Mouse (Mus musculus): ENCODE measurements around the gene Fbxl2.

Gene Fbxl2

DNA sequence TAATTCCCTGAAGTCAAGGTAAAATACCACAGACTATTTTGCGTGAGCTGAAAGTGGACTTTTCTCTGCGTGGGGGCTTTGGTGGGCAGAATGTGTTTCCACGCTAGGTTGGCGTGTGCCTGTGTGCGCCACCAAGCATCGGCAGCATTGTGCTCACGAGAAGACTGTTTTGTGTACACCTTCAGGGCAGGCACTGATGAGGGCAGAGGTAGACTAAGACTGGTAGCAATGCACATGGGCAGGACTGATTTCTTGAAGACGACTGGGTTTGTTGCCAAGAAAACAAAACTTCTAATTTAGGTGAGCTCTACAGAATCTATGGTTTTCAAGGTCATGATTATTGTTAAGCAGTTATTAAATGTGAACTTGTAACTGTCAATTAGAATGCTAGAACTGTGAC is 76.6 kb downstream of the Fbxl2 start:
- no peak for DNase-seq

DNA sequence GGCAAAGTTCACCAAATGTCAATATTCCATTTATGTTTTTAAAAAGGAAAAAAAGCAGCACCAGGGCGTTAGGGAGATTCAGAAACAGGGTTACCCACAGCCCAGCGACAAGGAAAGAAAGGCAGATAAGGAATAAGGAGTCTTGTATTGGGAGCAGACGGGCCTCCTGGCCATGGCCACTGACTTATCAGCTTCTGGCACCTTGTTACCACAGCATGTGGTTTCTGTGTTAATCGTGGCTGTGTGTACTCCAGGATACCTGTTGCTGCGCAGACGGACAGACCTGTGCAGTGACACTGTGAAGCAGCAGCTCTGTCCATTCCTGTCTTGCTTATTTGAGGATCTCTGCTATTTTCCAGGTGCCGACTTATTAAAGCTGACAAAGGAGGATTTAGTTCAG is 77.0 kb downstream of the Fbxl2 start:
- no peak for DNase-seq

DNA sequence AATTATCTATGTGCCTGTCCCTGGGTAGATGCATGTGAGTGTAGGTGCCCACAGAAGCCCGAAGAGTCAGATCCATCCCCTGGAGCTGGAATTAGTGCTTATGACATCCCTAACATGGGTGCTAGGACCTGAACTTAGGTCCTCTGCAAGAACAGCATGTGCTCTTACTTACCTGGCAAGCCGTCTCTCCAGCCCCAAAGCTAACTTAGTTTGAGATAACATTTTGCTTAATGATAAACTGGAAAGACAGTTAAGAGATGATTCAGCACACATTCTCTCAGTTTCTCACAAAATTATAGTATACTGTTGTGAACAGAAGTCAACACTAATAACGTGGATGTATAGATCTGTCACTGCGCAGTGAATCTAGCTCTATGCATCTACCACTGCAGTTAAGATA is 79.2 kb downstream of the Fbxl2 start:
- DNase-seq, result no peak

DNA sequence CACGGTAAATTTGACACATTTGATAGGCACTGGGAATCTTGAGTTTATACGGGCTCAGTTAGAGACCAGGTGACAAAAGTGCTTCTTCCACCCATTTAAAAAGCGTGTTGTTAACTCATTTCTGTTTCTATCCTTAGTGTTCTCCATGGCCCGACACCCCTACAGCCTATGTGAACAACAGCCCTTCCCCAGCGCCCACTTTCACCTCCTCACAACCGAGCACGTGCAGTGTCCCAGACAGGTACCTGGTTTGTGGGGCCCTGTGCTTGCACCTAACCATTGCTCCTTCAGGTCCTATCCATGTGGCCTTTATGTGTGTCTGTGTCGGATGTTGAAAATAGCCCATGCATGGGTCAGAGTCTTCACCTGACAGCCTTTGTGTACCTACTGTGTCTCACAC is 81.6 kb downstream of the Fbxl2 start:
- DNase-seq, result no peak

DNA sequence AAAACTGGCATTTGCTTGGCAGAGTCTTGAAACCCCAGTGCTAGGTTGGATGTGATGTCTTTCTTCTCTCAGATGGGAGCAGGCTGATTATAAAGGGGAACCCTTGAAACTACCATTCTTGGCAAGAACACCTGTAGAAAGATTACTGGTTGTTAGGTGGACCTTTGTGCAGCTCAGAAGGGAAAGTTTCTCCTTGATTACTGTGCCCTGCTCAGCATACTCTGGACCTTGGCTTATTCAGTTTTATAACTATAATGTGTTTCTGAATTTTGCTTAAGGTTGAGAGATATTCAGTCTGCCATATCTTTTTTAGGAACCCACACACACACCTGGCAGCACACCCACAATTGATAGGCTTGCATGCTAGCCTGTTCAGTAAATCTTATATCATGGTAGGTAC is 82.3 kb downstream of the Fbxl2 start:
- DNase-seq, result no peak

DNA sequence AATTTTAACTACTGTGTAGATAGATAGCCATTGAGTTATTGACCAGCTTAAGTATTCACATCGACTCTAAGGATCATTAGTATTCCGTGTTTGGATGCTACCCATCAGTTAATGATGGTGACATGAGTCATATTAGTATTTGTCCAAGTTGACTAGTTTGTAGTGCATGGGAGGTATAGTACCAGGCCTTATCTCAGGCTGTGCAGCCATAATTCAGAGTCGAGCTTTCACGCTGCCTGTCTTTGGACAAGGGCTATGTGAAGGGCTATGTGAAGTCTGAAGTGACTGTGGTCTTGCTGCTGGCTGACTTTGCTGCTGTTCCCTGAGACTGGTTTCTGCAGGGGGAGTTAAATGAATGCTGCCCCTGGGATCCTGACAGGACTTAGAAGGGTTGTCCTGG is 88.2 kb downstream of the Fbxl2 start:
- no peak for DNase-seq

DNA sequence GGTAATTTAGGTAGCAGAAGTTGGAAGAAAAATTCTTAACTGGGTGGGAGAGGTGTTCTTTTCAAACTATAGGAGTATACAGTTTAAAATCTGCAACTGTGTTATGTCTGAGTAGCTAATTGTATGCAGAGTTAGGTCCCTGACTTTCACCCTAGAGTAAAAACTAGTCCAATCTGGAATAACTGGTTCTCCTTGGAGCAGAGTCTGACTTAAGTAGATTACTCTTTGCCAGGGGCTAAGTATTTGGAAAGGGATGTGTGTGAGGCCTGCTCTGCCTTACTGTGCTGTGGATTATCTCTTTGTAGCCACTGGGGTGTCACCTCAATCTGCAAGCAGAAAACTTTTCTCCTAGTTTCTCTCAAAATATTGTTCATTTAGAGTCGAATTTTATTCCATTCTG is 98.8 kb downstream of the Fbxl2 start:
- DNase-seq, result no peak

DNA sequence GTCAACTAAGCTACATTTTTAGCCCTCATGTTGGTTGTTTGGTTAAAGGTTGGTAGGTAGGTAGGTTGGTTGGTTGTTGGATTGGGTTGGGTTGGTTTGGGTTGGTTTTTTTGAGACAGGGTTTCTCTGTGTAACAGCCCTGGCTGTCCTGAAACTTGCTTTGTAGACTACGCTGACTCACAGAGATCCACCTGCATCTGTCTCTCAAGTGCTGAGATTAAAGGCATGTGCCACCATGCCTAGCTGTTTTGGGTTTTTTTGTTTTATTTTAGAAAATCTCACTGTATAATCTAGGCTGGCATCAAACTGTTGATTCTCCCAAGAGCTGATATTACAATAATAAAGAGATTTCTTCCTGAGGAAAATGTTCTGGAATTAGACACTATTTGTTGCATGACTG is 102.6 kb downstream of the Fbxl2 start:
- DNase-seq, result no peak

DNA sequence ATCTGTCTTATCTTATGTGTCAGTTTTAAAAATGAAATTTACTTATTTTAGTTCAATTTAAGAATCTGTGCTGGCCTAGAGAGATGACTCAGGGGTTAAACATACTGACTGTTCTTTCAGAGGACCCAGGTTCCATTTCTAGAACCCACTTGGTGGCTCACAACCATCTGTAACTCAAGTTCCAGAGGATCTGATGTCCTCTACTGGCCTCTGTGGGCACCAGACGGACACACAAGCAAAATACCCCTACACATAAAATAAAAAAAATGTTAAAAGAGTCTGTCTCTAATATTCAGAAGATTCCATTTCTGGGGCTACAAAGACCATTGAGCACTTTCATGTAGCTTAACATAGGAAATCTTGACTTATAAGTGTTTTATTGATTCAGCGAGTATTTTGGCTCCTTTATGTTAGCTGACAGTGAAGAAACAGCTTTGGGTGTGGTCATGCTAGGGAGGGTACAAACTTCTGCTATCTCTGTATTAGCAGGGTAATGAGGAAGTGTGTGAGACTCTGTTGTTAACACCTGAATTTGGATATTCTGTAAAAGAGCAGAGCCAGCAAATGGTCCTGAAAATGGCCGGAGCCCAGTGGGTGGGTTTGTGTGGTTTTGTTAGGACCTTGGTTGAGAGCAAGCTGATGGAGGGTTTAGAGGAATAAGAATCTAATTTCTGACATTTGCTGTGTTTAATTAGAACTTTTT is 104.7 kb downstream of the Fbxl2 start:
- no peak for DNase-seq

DNA sequence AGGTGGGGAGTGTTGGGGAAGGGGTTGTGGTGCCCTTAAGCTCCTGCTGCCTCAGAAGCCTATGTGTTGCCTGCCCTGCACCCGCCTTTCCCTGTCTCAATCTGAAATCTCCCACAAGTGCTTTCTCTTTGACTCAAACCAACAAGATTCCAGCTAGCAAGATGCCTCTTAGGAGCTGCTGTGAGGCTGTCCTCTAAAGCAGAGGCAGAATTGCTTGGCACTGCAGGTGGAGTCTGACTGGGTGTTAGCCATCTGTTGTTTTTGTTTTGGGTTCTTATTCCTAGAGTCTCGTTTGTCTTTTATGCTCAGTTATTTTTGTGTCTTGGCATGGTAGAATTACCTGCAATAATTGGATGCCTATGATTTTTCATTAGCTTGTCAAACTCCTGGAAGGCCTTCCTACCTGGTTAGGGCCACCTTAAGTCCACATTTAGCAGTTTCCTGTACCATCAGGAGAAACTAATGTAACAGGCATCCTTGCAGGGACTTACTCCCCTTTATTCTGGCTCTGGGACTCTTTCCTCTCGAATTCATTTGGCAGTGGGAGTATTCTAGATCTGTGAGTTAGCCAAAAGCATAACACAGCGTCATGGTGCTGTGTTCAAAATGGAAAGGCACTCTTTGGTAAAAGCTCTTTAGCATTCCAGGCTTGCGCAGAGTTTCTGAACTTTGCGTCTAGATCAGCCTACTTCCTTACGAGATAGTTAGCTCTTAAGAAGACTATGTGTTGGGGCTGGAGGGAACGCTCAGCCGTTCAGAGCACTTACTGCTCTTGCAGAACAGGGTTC is 106.7 kb downstream of the Fbxl2 start:
- no peak for DNase-seq

DNA sequence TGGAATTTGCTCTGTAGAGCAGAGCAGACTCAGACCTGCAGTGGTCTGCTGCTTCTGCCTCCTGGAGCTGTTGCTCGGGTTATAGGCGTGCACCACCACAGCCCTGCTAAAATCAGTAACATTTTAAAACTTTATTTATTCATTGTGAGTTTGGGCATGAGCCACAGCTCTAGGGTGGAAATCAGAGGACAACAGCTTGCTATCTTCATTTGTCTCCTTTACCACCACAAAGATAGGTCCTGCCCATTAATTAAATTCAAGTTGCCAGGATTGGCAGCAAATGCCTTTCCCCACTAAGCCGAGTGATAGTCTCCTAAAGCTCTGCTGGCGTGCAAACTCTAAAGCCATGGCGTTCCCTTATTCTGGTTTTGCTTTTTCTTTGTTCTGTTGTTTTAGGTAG is 110.4 kb downstream of the Fbxl2 start:
- no peak for DNase-seq

DNA sequence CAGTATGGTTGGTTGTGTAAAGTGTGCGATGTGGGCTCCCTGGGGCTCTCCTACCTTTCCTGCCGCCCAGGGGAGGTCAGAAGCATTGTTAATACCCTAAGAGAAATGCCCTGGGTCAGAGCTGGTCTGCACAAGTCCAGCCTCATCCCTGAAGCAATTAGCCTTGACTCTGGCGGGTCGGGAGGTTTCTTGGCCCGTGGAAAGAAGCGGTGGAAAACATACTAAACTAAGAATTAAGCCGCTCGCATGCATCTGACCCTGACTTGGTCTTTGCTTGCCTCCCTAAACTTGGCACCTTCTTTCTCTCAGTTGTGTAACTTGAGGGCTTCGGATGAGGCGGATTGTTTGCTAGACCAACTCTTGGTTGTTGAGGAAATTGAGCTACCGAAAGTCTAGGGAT is 113.5 kb downstream of the Fbxl2 start:
- DNase-seq, result no peak

DNA sequence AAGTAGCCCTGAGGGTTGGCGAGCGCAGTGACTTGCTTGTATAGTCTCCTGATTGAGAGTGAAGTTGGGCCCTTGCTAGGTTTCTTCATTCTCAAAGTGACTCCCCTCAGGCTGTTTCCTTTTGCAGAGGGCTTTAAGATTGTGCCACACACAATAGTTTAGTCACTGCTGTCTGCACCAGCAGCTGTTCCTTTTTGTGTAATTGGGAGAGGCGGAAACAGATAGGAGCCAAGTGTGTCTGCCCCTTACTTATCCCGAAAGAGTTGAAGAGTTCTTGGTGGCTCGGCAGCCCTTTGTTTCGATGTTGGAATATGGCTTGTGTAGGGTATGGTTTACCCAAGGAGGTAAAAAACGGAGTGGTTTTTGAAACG is 113.9 kb downstream of the Fbxl2 start:
- DNase-seq, result peak; percentile 19

DNA sequence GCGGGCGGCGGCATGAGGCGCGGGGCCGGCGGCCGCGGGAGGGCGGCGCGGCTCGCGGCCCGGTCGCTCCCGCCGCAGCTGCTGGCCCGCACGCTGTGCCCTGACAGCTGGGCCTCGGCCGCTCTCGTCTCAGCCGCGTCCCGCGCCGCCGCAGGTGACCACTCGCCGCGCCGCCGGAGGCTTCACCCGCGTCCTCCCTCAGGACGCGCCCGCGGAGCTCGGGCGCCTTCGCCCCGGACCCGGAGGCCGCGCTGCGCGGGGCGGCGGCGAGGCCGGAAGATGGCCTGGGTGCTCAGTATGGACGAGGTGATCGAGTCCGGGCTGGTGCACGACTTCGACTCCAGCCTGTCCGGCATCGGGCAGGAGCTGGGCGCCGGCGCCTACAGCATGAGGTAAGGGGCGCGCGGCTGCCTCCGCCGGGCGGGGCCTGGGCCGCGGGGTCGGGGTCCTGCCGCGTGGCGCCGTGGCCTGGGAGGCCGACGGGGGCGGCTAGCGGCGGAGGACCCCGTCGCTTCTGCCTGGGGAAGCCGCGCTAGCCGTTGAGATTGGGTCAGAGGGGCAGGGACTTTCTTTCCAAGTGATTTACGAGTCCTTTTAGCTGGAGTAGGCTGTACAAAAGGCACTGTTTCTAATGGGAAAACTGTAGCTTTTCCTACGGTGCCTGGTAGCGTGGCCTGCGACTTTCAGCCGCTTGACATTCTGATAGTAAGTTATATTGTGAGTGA is 114.5 kb downstream of the Fbxl2 start:
- peak; percentile 38 for DNase-seq

DNA sequence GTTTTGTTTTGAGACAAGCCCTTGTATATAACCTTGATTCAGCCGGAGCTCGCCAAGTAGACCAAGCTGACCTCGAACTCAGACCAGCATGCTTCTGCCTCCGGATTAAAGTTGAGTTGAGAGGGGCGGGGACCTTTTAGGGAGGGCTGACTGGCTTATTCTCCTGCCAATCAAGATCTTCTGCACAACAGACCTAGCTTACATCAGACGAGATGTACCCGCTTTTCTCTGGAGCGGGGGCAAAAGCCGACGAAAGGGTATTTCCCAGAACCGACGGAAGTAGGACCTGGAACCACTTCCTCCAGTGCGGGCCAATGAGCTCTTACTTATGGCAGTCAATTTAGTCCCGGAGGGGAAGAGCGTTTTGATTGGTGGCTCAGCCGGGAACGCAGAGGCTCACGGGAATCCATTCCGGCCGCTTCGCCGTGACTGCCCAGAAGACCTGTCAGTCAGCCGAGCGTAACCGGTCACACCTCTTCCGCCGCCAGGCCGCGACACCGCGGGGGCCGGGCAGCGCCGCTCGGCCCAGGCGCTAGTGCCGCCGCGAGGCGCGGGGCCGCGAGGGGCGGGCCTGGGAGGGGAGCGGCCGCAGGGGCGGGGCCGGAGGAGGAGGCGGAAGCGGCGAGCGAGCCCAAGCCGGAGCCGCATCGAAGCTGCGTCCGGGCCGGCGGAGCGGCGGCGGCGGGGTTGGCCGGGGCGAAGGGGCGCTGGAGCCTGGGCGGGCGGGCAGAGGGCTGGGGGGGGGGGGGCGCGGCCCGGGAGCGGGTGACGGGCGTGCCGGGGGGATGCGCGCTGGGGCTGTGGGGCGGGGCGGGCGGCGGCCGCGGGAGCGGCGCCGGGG is 115.2 kb downstream of the Fbxl2 start, which contains the start of gene Ubp1:
Ubp1 (plus strand) TSS at position 401 of the 841 bp plus-strand sequence.
- peak; percentile 92 for DNase-seq

DNA sequence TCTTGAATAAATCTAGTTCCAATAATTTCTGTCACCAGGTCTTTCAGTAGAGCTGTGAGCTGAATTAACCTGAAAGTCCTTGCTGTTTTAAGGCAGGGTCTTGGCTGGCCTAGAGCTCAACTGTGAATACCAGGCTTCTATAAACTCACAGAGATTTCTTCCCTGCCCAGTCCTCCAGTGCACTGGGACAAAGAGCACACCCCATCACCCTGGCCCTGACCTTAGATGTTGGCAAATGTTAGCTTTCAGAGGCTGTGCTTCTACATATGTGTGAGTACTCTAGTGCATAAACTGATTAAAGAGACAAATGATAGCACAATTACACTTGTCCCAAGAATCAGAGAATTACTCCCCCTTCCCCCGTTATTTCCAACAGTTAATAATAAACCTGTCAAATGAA is 116.3 kb downstream of the Fbxl2 start:
- DNase-seq, result no peak

DNA sequence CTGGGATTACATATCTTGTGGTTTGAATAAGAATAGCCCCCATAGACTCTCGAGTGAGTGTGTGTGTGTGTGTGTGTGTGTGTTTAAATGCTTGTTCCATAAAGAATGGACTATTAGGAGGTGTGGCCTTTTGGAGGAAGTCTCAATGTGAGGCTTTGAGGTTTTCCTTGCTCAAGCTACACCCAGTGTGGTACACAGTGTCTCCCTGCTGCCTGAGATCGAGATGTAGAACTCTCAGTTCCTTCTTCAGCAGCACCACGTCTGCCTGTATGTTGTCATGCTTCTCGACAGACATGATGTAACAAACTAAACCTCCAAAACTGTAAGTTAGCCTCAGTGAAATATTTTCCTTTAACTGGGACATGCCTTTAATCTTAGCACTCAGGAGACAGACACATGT is 117.4 kb downstream of the Fbxl2 start:
- no peak for DNase-seq

DNA sequence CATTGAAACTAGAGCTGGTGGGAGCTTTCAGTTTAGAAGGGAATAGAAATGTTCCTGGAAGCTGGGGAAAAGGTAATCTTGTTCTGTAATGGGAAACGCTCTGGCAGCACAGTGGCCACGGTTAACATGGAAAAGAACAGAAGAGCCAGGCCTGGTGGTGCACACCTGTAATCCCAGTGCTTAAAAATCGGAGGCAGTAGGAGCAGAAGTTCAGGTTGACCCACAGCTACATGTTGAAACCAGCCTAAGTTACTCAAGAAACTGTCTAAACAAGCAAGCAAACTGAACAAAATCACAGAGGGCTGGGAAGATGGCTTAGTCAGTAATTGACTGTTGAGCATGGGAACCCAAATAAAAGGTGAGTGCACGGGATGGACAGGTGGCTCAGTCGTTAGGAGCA is 121.1 kb downstream of the Fbxl2 start:
- DNase-seq, result no peak

DNA sequence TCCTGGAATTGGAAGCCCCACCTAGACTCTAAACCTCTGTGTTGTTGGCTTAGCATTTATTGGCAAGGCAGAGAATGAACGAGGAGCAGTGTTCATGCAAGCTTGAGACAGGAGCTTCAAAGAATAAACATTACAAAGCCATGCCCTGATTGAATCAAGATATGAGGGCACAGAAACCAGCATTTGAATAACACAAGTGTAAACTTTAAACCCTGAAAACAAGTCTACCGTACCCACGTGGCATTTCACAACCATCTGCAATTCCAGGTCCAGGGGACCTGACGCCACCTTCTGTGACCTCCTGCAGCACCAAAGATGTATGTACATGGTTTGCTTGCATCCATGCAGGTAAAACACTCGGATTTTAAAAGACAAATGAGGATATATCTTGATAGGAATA is 123.3 kb downstream of the Fbxl2 start:
- DNase-seq, result no peak

DNA sequence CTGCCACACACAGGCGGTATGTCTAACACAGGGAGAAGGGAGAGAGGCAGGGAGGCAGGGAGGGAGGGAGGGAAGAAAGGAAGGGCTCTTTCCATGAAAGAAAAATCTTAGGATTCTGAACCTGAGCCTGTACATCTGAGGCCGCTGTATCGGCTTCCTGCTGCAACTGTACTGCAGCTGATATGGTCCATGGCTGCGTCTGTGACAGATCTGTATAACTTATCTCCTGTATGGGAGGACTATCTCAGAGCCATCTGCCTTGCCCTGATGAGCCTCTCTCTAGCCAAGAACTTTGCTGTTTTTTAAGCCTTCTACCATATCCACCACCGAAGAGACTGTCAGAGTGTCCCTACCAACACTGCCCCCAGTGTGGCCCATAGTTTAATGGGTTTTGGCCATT is 130.2 kb downstream of the Fbxl2 start:
- no peak for DNase-seq
